Mouse (Mus musculus) thymus, postnatal 25 days (tissue): ENCODE measurements around the gene Adamts17.

Experiments used
- DNase-seq: peaks from one replicate; pipeline ENCODE4 v3.0.0; 2022

Adamts17 gene

GRCm38 (mm10) chr7:67110551-67111159 is 271.1 kb downstream of the Adamts17 start:
- DNase-seq, result no peak

GRCm38 (mm10) chr7:67112495-67113216 is 273.1 kb downstream of the Adamts17 start:
- peak; percentile 16 for DNase-seq

- DNase-seq, result no peak
These were observed 274.5 kb downstream of the Adamts17 start for GRCm38 (mm10) chr7:67114056-67114455.

GRCm38 (mm10) chr7:67115056-67115455 is 275.5 kb downstream of the Adamts17 start:
- DNase-seq, result no peak

GRCm38 (mm10) chr7:67135140-67135539 is 295.6 kb downstream of the Adamts17 start:
- DNase-seq, result no peak

GRCm38 (mm10) chr7:67142347-67143015 is 302.9 kb downstream of the Adamts17 start:
- DNase-seq, result no peak

GRCm38 (mm10) chr7:67145748-67146147 is 306.2 kb downstream of the Adamts17 start:
- no peak for DNase-seq

GRCm38 (mm10) chr7:67146151-67146550 is 306.6 kb downstream of the Adamts17 start:
- no peak for DNase-seq

- DNase-seq, result no peak
These were observed 310.2 kb downstream of the Adamts17 start for GRCm38 (mm10) chr7:67149707-67150106.

GRCm38 (mm10) chr7:67152626-67153025 is 313.1 kb downstream of the Adamts17 start:
- DNase-seq, result no peak

GRCm38 (mm10) chr7:67162135-67162534 is 322.6 kb downstream of the Adamts17 start:
- no peak for DNase-seq

- no peak for DNase-seq
These were observed 328.8 kb downstream of the Adamts17 start for GRCm38 (mm10) chr7:67168288-67168687.

GRCm38 (mm10) chr7:67168763-67169569 is 329.4 kb downstream of the Adamts17 start:
- peak; percentile 9 for DNase-seq

- no peak for DNase-seq
These were observed 334.1 kb downstream of the Adamts17 start for GRCm38 (mm10) chr7:67173522-67174195.

- DNase-seq, result no peak
These were observed 344.3 kb downstream of the Adamts17 start for GRCm38 (mm10) chr7:67183786-67184185.

- DNase-seq, result peak; percentile 68
These were observed 359.9 kb downstream of the Adamts17 start for GRCm38 (mm10) chr7:67199412-67199811.
